Mouse (Mus musculus) effector memory CD4-positive, alpha-beta T cell, adult 5 months (primary cell): ENCODE data around the gene Trim37. TPM values are rescaled to one million over a fixed set of nuclear protein-coding genes. Genes with fewer than 3 reads are reported as not detected.

Experiments
- polyA plus RNA-seq: library from polyadenylated mRNA; unstranded; fragments of 100-300 nt; shearing (Covaris generic); gene quantifications from one replicate; pipeline ENCODE4 v1.2.1, GENCODE M21; 2017

Trim37 gene
- polyA plus RNA-seq: 13.2 TPM

GRCm38 (mm10) chr11:87126824-87127816, at the start of gene Trim37:
Gene Trim37, plus strand, starts transcription at chr11:87127077.

GRCm38 (mm10) chr11:87086290-87086984, 40.4 kb upstream of the Trim37 start, which contains the start of gene Smg8:
Gene Smg8, minus strand, starts transcription at chr11:87086774.

GRCm38 (mm10) chr11:87108409-87108754, 18.5 kb upstream of the Trim37 start, which contains the start of gene Prr11:
Gene Prr11, minus strand, starts transcription at chr11:87108708.

GRCm38 (mm10) chr11:87108755-87109518, 17.9 kb upstream of the Trim37 start, which contains the start of gene Ska2:
Gene Ska2, plus strand, starts transcription at chr11:87109234.

Other genes starting within 250 kb of the Trim37 start
- 2.0 TPM for gene Ypel2, start 133.4 kb upstream of the Trim37 start, polyA plus RNA-seq
- 0.47 TPM for gene Gdpd1, start 53.0 kb upstream of the Trim37 start, polyA plus RNA-seq
- 13.5 TPM for gene Smg8, start 40.3 kb upstream of the Trim37 start, polyA plus RNA-seq
- 0.16 TPM for gene Prr11, start 18.4 kb upstream of the Trim37 start, polyA plus RNA-seq
- gene Ska2, start 17.8 kb upstream of the Trim37 start, polyA plus RNA-seq: 3.4 TPM
- not detected for gene Ppm1e, start 231.9 kb downstream of the Trim37 start, polyA plus RNA-seq